ENCODE assay signal across 9 mouse cellular contexts in the genomic region with DNA sequence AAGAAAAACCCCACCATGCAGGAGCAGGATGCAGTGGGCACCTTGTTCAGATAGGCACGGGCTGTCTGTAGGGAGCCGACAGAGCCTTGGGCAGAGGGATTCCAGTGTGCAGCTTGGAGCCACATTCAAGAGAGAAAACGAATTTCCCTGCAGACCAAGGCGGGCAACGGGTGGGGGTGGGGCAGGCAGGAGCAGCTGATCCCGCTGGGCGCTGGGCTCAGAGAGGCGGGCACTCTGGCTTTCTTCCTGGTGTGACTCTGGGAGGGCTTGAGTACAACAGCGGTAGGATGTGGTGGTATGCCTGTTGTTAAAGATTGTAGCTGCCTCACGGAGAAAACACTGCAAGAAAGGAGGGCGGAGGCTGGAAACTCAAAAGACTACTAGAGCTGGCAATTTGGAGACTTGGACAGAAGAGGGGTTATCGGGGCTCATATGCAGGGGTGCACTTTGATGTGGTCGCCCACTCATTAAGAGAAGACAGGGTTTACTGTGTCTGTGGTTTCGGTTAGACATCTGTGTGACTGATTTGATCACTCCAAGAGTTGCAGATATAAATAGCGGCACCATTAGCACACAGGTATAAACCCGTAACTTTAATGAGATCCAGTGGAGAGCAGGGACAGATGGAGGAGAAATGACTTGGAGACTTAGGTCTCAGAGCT.
DNase-seq lines count a peak whose midpoint lies in the region; ATAC-seq lines count a peak whose summit lies in the region.
"Had no signal": no experiment of that assay in that cellular context is flagged by ENCODE, and none has a peak within 500 bp of the region (broad histone marks: within the 10 kb centered on the region; RNA-seq: fewer than 3 reads in every experiment).

No protein-coding gene starts in this region.

- H3K9me3 ChIP-seq in hindbrain, embryonic 12.5 days (replicated peaks), result no peaks in the 10 kb centered on the region
- H3K9me3 ChIP-seq in neural tube, embryonic 11.5 days (ENCODE audit: control insufficient read depth, low read length), result no peaks in the 10 kb centered on the region

- WGBS in hindbrain, embryonic 12.5 days, result 11% methylated on average over 16 of the region's 16 CpGs
- 9% methylated on average over 16 of the region's 16 CpGs for WGBS in neural tube, embryonic 11.5 days

- peak; percentile 87 for ATAC-seq in hindbrain, embryonic 12.5 days (ENCODE audit: low FRiP score)
- peak; percentile 71; the same call in 1 of the 2 replicates for ATAC-seq in neural tube, embryonic 11.5 days (ENCODE audit: insufficient read depth, low FRiP score, low TSS enrichment)

- H3K4me2 ChIP-seq in hindbrain, embryonic 12.5 days (replicated peaks), result peak overlapping the region; percentile 51
- H3K4me2 ChIP-seq in neural tube, embryonic 11.5 days (ENCODE audit: low read depth), result peak overlapping the region; percentile 38

- no peaks in the 10 kb centered on the region for H3K36me3 ChIP-seq in hindbrain, embryonic 12.5 days
- no peaks in the 10 kb centered on the region for H3K36me3 ChIP-seq in neural tube, embryonic 11.5 days (ENCODE audit: control insufficient read depth, insufficient read depth, low read length)

- no peaks in the 10 kb centered on the region; the same call in 1 of the 2 replicates for H3K27me3 ChIP-seq in hindbrain, embryonic 12.5 days
- H3K27me3 ChIP-seq in neural tube, embryonic 11.5 days (ENCODE audit: control insufficient read depth, insufficient read depth, low read length), result no peaks in the 10 kb centered on the region

- H3K27ac ChIP-seq in hindbrain, embryonic 12.5 days, result 0 out of 2 replicates have a peak overlapping the region, but pooled peaks have one; percentile 1
- H3K27ac ChIP-seq in neural tube, embryonic 11.5 days (ENCODE audit: low read depth, low read length), result no peak overlapping the region

- H3K4me1 ChIP-seq in hindbrain, embryonic 12.5 days, result peaks cover 12% of the 10 kb centered on the region
- H3K4me1 ChIP-seq in neural tube, embryonic 11.5 days (ENCODE audit: control insufficient read depth, insufficient read depth, low read length), result no peaks in the 10 kb centered on the region

- 0 out of 2 replicates have a peak overlapping the region, but pooled peaks have one; percentile 18 for H3K9ac ChIP-seq in hindbrain, embryonic 12.5 days
- peak overlapping the region; percentile 7; the same call in 1 of the 2 replicates for H3K9ac ChIP-seq in neural tube, embryonic 11.5 days (ENCODE audit: low read length)

- DNase-seq in heart, adult 11 months, result peak; percentile 72
- DNase-seq in heart, adult 8-10 months (ENCODE audit: low spot score), result no peak
- peak; percentile 13 for DNase-seq in CD4-positive helper T cell, adult 2 months (ENCODE audit: low read depth, low spot score)
- peak; percentile 67 for DNase-seq in embryo, embryonic 10 days (ENCODE audit: low spot score)
- peak; percentile 73 for DNase-seq in neural tube, embryonic 11.5 days (ENCODE audit: low spot score)
- no peak for DNase-seq in gastrocnemius, postnatal 4 days (ENCODE audit: low spot score in 2 of 2)
- no peak for DNase-seq in urinary bladder, postnatal 4 days (ENCODE audit: low spot score in 2 of 2)

- peak overlapping the region; percentile 20 for H3K4me3 ChIP-seq in hindbrain, embryonic 12.5 days
- no peak overlapping the region for H3K4me3 ChIP-seq in neural tube, embryonic 11.5 days (ENCODE audit: low read depth, low read length)
- H3K4me3 ChIP-seq: erythroblast, embryonic 14.5 days had no signal

Comparison
In these comparisons a context has a peak if more than half of its experiments do, and no peak if none do; other contexts are left out.
1. DNase-seq: peak in heart, adult 11 months (single experiment), CD4-positive helper T cell, adult 2 months (single experiment), embryo, embryonic 10 days (single experiment) and neural tube, embryonic 11.5 days (single experiment); none in heart, adult 8-10 months (single experiment), gastrocnemius, postnatal 4 days (0 of 2) and urinary bladder, postnatal 4 days (0 of 2).